Mouse (Mus musculus) liver, postnatal 0 days (tissue): ENCODE measurements at regions not wholly inside any gene's neighbourhood (a gene's known extent, or its start where the extent isn't known, plus 50 kb on each side); places are given as distances from the start of the nearest gene placed in this dataset.

Experiments
- CTCF ChIP-seq: sonication (generic); IDR thresholded peaks from 2 replicates; pipeline ENCODE4 v1.5.1; 2016; ENCODE audit warnings: antibody characterized with exemption, low read depth
- EP300 ChIP-seq: IDR thresholded peaks from 2 replicates; pipeline ENCODE4 v1.6.1; 2016; ENCODE audit warnings: antibody characterized with exemption, low read depth, mild to moderate bottlenecking

DNA sequence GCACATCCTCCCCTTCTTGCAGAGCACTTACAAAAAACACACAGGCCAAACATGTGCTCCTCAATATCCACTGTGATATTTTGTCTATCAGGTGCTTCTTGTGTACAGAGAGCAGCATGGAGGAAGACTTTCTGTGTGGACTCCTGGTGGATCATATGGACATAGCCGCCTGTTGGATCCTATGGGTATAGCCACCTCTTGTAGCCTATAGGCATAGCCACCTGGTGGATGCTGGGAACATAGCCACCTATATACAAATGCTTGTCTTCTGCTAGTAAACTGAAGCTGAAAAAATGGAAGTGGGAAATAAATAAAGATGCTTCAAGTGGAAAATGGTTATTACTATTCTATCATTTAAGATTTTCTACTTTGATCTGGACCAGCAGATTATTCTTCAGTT is 1111.4 kb upstream of the Cntn5 start:
- TF ChIP-seq CTCF (0 out of 2 replicates have a peak, but pooled peaks have one; percentile 5), EP300 (no peak)
